Mouse (Mus musculus): Measurements from ENCODE around the gene Ppif.

Gene Ppif

DNA sequence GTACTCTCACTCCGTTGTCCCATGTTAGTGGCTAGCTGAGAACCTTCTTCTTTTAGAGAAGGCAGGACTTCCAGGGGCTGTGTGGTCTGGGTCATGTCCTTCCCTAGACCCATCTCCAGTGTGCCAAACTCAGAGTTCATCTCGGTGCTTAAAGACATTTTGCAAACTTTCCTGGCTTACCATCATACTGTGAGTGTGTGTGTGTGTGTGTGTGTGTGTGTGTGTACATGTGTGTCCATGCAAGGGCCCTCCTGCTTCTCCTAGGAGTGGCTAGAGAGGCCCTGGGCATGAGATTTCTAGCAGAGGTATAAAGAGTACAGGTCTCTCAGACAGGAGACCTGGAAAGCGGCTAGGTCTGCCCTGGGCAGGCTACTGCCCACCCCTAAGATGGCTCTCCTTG lies 42.2 kb downstream of the Ppif start:
- DNase-seq (ENCODE audit: low spot score in 2 of 2): no peak

DNA sequence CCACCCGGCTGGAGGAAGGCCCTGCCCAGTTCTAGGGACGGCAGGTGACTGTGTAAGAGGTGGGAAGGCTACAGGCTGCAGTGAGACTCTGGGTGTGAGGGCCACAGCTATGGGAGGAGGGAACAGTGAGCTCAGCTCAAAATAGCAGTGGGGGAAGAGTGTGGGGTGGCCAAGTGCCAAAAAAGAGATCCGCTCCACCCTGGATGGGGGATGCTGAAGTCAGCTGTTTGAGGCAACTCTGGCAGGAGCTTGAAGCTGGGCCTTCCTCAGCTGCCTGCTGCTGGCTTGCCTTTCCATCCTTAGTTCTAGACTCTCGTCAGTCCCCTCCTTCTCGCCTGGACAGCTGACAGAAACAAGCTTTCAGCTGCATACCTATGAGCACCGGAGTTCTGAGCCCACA lies 42.6 kb downstream of the Ppif start:
- peak; percentile 88 to 90 for DNase-seq (ENCODE audit: low spot score in 2 of 2)

DNA sequence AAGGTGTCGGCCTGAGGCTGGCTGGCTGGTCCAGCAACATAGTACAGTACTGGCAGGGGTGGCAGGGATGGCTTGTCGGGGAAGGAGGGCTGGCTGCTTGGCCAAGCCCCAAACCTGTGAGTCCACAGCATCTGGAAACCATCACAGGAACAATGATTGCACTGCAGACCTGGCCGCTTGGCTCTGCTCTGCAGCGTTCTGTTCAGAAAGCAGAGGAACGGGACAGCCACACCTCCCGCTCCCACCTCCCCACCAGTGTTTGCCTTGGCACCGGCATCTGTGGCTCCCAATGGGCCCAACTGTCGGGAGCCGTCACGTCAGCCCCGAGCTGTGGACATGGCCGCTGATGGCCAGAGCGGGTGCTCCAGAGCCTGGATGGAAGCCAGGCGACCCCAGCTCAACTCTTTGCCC lies 44.6 kb downstream of the Ppif start:
- DNase-seq (ENCODE audit: low spot score in 2 of 2): peak; percentile 68 to 72

GRCm38 (mm10) chr14:25739957-25740565 lies 46.1 kb downstream of the Ppif start:
- peak; percentile 86 to 92 for DNase-seq (ENCODE audit: low spot score in 2 of 2)

DNA sequence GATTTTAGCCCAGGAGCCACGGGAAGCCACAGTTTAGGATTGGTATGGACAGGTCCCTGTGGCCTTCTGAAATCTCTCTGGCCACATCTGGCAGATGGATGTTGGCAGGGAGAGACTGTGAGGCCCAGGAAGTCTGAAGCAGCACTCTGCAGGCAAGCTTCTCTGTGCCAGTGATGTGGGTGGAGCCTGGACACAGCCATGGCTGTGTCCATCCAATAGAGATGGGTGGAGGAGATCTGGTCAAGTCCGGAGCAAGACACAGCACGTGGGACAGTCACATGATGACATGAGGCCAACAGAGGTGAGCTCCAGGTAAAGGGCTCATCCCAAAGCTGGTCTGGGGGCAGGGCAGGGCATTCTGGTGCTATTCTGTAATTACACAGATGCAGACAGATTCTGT lies 47.3 kb downstream of the Ppif start:
- no peak for DNase-seq (ENCODE audit: low spot score in 2 of 2)

DNA sequence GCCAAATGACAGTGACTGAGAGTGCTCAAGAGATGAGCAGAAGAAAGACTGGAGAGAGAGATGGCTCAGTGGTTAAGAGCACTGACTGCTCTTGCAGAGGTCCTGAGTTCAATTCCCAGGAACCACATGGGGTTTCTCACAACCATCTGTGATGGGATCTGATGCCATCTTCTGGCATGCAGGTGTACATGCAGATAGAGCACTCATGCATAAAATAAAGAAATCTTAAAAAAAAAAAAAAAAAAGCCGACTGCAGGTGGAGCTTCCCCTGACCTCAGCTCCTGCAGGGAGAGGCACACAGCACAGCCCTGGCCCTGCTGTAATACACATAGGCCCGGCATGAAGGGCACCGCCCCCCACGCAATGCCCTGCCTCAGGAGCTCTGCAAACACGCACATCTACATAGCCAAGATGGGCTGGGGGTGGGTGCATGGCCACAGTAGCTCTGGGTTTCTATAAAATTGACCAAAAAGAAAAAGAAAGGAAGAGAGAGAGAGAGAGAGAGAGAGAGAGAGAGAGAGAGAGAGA lies 48.0 kb downstream of the Ppif start:
- DNase-seq (ENCODE audit: low spot score in 2 of 2): no peak

DNA sequence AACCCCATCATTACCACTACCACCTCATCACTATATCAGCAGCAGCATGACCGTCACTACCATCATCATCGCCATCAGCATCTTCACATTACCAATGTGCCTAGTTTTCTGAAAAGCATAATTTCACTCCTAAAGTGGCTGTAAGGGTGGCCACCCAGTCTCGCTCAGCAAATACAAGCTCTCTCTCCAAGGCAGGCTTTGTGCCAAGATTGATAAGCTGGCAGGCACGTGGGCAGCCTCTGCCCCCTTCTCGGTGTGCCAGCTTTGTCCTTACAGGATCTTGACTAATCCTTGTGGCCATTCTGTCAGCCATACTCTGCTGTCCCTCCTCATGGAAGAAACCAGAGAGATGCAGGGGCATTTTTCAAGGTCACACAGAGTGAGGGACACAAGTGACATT lies 49.0 kb downstream of the Ppif start:
- peak in 1 of 2 experiments; percentile 17 for DNase-seq (ENCODE audit: low spot score in 2 of 2)

GRCm38 (mm10) chr14:25745365-25746184 lies 51.6 kb downstream of the Ppif start:
- DNase-seq (ENCODE audit: low spot score in 2 of 2): no peak

DNA sequence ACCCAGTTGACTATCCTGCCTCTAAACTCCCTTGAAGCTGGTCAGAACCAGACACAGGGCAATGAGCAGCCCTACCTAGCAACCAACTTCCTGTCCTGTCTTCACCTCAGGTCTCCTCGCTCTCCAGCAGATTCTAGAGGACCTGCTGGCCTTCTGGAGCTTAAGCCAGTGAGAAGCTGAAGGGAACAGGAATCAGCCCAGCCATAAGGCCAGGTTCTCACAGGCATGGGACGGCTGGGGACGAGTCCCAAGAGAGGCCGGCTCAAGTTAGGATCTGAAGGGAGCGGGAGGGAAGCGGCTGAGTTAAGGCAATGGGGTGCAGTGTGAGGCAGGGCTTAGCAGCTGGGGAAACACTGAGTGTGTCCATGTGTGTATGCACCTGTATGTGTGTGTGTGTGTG lies 52.4 kb downstream of the Ppif start:
- DNase-seq (ENCODE audit: low spot score in 2 of 2): no peak

DNA sequence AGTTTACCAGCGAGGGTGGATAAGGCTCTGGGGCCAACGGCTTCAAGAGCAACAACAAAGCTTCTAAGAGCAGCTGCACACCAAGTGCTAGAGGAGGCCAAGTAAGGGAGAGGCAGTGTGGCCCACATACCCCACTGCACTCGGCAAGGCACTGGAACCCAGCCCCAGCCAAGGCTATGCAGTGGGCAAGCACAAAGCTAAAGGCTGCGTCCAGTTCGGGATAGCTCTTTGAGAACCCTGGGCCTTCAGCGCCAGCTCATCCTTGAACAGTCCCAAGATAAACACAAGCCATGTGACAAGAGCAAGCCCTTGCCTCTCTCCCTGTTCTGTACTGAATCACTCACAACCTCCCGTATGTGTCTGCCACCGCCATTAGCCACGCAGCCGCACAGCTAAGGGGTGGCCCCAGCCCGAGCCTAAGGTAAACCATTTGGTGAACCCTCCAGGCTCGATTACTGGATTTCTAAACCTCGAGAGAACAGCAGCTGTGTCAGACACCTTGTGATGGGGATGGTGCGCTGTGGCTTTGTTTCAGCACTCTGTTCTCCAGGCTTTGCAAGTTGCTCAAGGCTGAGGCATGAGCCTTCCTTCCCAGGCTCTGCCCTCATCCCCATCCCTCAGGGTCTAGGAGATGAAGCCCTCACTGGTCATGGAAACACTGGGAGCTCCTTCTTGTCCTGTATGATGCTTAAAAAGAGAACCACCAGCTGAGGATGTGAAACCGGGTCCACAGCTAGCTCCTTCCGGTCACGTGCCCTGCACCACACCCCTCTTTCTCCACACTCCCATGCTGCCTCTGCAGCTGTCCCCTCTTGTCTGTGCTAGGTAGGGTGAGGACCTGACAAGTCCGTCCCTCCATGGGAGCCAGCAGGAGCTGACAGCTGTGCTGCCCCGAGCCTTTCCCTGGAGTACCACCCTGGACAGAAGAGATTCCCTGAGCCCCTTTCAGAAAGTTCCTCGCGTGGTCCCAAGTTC lies 53.3 kb downstream of the Ppif start:
- DNase-seq (ENCODE audit: low spot score in 2 of 2): no peak

GRCm38 (mm10) chr14:25747996-25748756 lies 54.2 kb downstream of the Ppif start:
- no peak for DNase-seq (ENCODE audit: low spot score in 2 of 2)

DNA sequence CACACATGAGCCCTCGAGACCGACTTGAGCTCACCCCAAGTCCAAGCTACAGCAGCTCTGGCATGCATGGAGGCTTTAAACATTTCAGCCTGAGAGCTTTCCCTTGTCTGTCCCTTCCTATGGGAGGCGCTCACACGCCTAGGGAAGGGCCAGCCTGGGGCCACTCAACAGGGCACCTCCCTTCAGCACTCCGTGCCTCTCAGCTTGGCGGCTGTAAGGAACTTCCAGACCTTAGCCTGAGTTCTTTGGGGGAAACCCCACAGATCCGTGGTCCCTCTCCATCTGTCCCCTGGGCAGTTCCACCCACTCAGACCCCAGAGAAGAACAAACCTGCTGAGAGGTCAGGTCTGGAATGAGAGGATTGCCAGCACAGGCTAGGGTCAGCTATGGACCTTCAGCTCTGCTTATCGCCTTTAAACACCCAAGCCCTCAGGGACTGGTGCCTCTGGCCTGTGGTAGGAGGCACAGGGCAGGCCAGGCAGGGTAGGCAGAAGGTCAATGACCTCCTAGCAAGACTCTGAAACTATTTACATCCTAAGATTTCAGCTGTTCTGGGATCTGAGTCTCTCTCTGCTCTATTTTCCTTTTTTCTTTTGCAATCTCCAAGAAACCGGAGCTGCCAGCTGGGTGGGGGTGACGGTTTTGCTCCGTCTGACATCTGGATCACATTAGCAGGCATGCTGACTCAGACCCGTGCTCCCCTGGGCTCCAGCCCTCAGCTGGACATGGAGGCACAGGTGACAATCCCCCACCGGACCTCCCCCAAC lies 55.4 kb downstream of the Ppif start:
- DNase-seq (ENCODE audit: low spot score in 2 of 2): peak in 1 of 2 experiments; percentile 25
